Mouse (Mus musculus) liver, embryonic 16.5 days (tissue): ENCODE measurements around the gene Zfyve9. TPM values are rescaled to one million over a fixed set of nuclear protein-coding genes. Genes with fewer than 3 reads are reported as not detected.
A peak's percentile ranks its signal among the peaks of the same experiment; 100 is the strongest.

Source experiments
- ATAC-seq: fragments of 200-750 bp; cut with Nextera tagmentation; 2 replicates; pipeline ENCODE4 v1.8.0; 2017; ENCODE audit warnings: low read depth, mild to moderate bottlenecking, moderate number of reproducible peaks, moderate library complexity
- H3K27ac ChIP-seq: fragments of 300-500 bp; sonication (generic); 2 replicates; pipeline ENCODE4 v1.5.1; 2014; ENCODE audit warnings: mild to moderate bottlenecking, low read length
- H3K27me3 ChIP-seq: fragments of 300-500 bp; sonication (generic); 2 replicates; pipeline ENCODE4 v1.6.1; 2014; ENCODE audit warnings: low read depth, low read length, mixed read lengths; ENCODE audit not compliant: control insufficient read depth, insufficient read depth
- H3K36me3 ChIP-seq: fragments of 300-500 bp; sonication (generic); 2 replicates; pipeline ENCODE4 v1.6.1; 2014; ENCODE audit warnings: mild to moderate bottlenecking; ENCODE audit not compliant: control insufficient read depth, insufficient read depth
- H3K4me1 ChIP-seq: fragments of 300-500 bp; sonication (generic); 2 replicates; pipeline ENCODE4 v1.6.1; 2014; ENCODE audit warnings: low read depth, low read length, mixed read lengths; ENCODE audit not compliant: control insufficient read depth
- H3K4me2 ChIP-seq: fragments of 300-500 bp; sonication (generic); 2 replicates; pipeline ENCODE4 v1.6.1; 2014; ENCODE audit warnings: low read depth, low read length, mixed read lengths
- H3K4me3 ChIP-seq: fragments of 300-500 bp; sonication (generic); 2 replicates; pipeline ENCODE4 v1.5.1; 2014; ENCODE audit warnings: low read depth, mild to moderate bottlenecking, low read length
- H3K9ac ChIP-seq: fragments of 300-500 bp; sonication (generic); 2 replicates; pipeline ENCODE4 v1.6.1; 2014; ENCODE audit warnings: low read depth, low read length
- H3K9me3 ChIP-seq: fragments of 300-500 bp; sonication (generic); replicated peaks from 2 replicates; pipeline ENCODE4 v1.6.1; 2016; ENCODE audit warnings: low read length; ENCODE audit not compliant: control insufficient read depth
- WGBS: fragments of 180-500 bp; shearing (Covaris S2); extraction: QIAGEN DNeasy Blood & Tissue Kit; methylation state at CpG from one replicate; pipeline ENCODE4 v1.1.7; 2014; ENCODE audit not compliant: insufficient replicate concordance; 5-methylcytosine and 5-hydroxymethylcytosine counted together
- polyA plus RNA-seq: library from polyadenylated mRNA; unstranded; fragments of >200 nt; fragmentation: Nextera tagmentation; extraction: Ambion mirVana; gene quantifications from 2 replicates; pipeline ENCODE4 v1.2.1, GENCODE M21; 2015

The Zfyve9 gene
- polyA plus RNA-seq, result 0.29 and 0.38 TPM in 2 replicates

GRCm38 (mm10) chr4:108780057-108780863, at the start of gene Zfyve9:
Gene Zfyve9 (minus strand): TSS chr4:108780798.
- H3K27ac ChIP-seq, result peak within 1 kb of the TSS; percentile 68
- peak; percentile 81 for ATAC-seq
- H3K9me3 ChIP-seq, result no peaks in the 10 kb centered on the region
- peak within 1 kb of the TSS; percentile 69 for H3K4me3 ChIP-seq
- WGBS, result under 1% methylated on average over 105 of the region's 111 CpGs
- H3K4me1 ChIP-seq, result no peaks in the 10 kb centered on the region; the same call in 1 of the 2 replicates
- H3K36me3 ChIP-seq, result no peaks in the 10 kb centered on the region
- peak within 1 kb of the TSS; percentile 82 for H3K4me2 ChIP-seq
- peak within 1 kb of the TSS; percentile 73 for H3K9ac ChIP-seq
- peaks cover 24% of the 10 kb centered on the region for H3K27me3 ChIP-seq

GRCm38 (mm10) chr4:108826643-108827042, 46.0 kb upstream of the Zfyve9 start:
- Histone ChIP-seq H3K4me3 (no peak overlapping the region), H3K9ac (no peak overlapping the region), H3K4me2 (no peak overlapping the region), H3K27ac (no peak overlapping the region), H3K9me3 (no peaks in the 10 kb centered on the region), H3K27me3 (no peaks in the 10 kb centered on the region), H3K4me1 (peaks cover 1% of the 10 kb centered on the region), H3K36me3 (peaks cover 29% of the 10 kb centered on the region)
- 71% methylated on average over 2 of the region's 2 CpGs for WGBS
- no peak for ATAC-seq

GRCm38 (mm10) chr4:108826096-108826495, 45.5 kb upstream of the Zfyve9 start:
- peaks cover 29% of the 10 kb centered on the region for H3K36me3 ChIP-seq
- no peak overlapping the region for H3K9ac ChIP-seq
- H3K4me1 ChIP-seq, result no peaks in the 10 kb centered on the region
- no peak overlapping the region for H3K4me3 ChIP-seq
- ATAC-seq, result no peak
- H3K27me3 ChIP-seq, result no peaks in the 10 kb centered on the region
- no peaks in the 10 kb centered on the region for H3K9me3 ChIP-seq
- H3K4me2 ChIP-seq, result no peak overlapping the region
- no peak overlapping the region for H3K27ac ChIP-seq
- WGBS, result 71% methylated on average over 1 of the region's 1 CpGs

GRCm38 (mm10) chr4:108825677-108826076, 45.1 kb upstream of the Zfyve9 start:
- WGBS, result 81% methylated on average over 3 of the region's 3 CpGs
- no peak for ATAC-seq
- H3K27me3 ChIP-seq, result no peaks in the 10 kb centered on the region
- H3K9ac ChIP-seq, result no peak overlapping the region
- no peaks in the 10 kb centered on the region for H3K4me1 ChIP-seq
- no peaks in the 10 kb centered on the region for H3K9me3 ChIP-seq
- H3K36me3 ChIP-seq, result peaks cover 29% of the 10 kb centered on the region
- no peak overlapping the region for H3K4me3 ChIP-seq
- no peak overlapping the region for H3K4me2 ChIP-seq
- no peak overlapping the region for H3K27ac ChIP-seq

GRCm38 (mm10) chr4:108811550-108811949, 31.0 kb upstream of the Zfyve9 start:
- WGBS, result 64% methylated on average over 6 of the region's 6 CpGs
- Histone ChIP-seq H3K4me2 (no peak overlapping the region), H3K36me3 (peaks cover 6% of the 10 kb centered on the region; the same call in 1 of the 2 replicates), H3K4me1 (no peaks in the 10 kb centered on the region), H3K9ac (no peak overlapping the region), H3K27ac (no peak overlapping the region), H3K9me3 (no peaks in the 10 kb centered on the region), H3K4me3 (no peak overlapping the region), H3K27me3 (no peaks in the 10 kb centered on the region)
- no peak for ATAC-seq

- Histone ChIP-seq H3K9me3 (no peaks in the 10 kb centered on the region), H3K4me3 (no peak overlapping the region), H3K27ac (no peak overlapping the region), H3K36me3 (peaks cover 6% of the 10 kb centered on the region; the same call in 1 of the 2 replicates), H3K9ac (no peak overlapping the region), H3K4me2 (no peak overlapping the region), H3K4me1 (no peaks in the 10 kb centered on the region), H3K27me3 (no peaks in the 10 kb centered on the region)
- no peak for ATAC-seq
- 57% methylated on average over 4 of the region's 4 CpGs for WGBS
Measured at GRCm38 (mm10) chr4:108811142-108811541, 30.5 kb upstream of the Zfyve9 start.

GRCm38 (mm10) chr4:108803535-108803934, 22.9 kb upstream of the Zfyve9 start:
- no peak overlapping the region for H3K4me3 ChIP-seq
- H3K27me3 ChIP-seq, result no peaks in the 10 kb centered on the region
- WGBS, result 64% methylated on average over 2 of the region's 2 CpGs
- no peak overlapping the region for H3K4me2 ChIP-seq
- H3K4me1 ChIP-seq, result no peaks in the 10 kb centered on the region
- H3K36me3 ChIP-seq, result no peaks in the 10 kb centered on the region
- no peaks in the 10 kb centered on the region for H3K9me3 ChIP-seq
- no peak overlapping the region for H3K9ac ChIP-seq
- H3K27ac ChIP-seq, result no peak overlapping the region
- ATAC-seq, result no peak

GRCm38 (mm10) chr4:108798083-108798830, 17.7 kb upstream of the Zfyve9 start:
- Histone ChIP-seq H3K4me2 (no peak overlapping the region), H3K27me3 (no peaks in the 10 kb centered on the region), H3K9me3 (no peaks in the 10 kb centered on the region), H3K9ac (no peak overlapping the region), H3K27ac (no peak overlapping the region), H3K36me3 (no peaks in the 10 kb centered on the region), H3K4me1 (no peaks in the 10 kb centered on the region), H3K4me3 (no peak overlapping the region)
- ATAC-seq, result no peak
- WGBS, result 24% methylated on average over 2 of the region's 2 CpGs

GRCm38 (mm10) chr4:108796701-108797100, 16.1 kb upstream of the Zfyve9 start:
- WGBS, result 37% methylated on average over 4 of the region's 4 CpGs
- Histone ChIP-seq H3K4me2 (no peak overlapping the region), H3K36me3 (no peaks in the 10 kb centered on the region), H3K4me1 (no peaks in the 10 kb centered on the region), H3K9me3 (no peaks in the 10 kb centered on the region), H3K4me3 (no peak overlapping the region), H3K27ac (no peak overlapping the region), H3K27me3 (no peaks in the 10 kb centered on the region), H3K9ac (no peak overlapping the region)
- ATAC-seq, result no peak
